Mouse (Mus musculus) gastrocnemius, postnatal 14 days (tissue): ENCODE measurements around the gene Obscn. TPM values are rescaled to one million over a fixed set of nuclear protein-coding genes. Genes with fewer than 3 reads are reported as not detected.

Experiments used
- DNase-seq: peaks from one replicate; pipeline ENCODE4 v3.0.0; 2021; ENCODE audit warnings: mixed read lengths
- intact Hi-C: fragments of 180-260 bp; cut with DNase I; formaldehyde crosslinking; loops from one replicate; pipeline ENCODE4 v1.15.1; 2025; ENCODE audit warnings: low total_unique reads
- total RNA-seq, 2 experiments: library from RNA; stranded (reverse); gene quantifications; 2 replicates each; pipeline ENCODE4 v1.2.3; 2021

The Obscn gene
- total RNA-seq, 2 experiments from 2014 or later, result 708 to 848 TPM

- DNase-seq, result peak; percentile 49
- intact Hi-C loops, result no loop called here
Measured at GRCm38 (mm10) chr11:59078311-59078710, 57.9 kb downstream of the Obscn start.

GRCm38 (mm10) chr11:59070321-59070720 is 65.9 kb downstream of the Obscn start:
- intact Hi-C loops, result no loop called here

GRCm38 (mm10) chr11:59068922-59069321 is 67.3 kb downstream of the Obscn start:
- DNase-seq, result no peak
- intact Hi-C loops, result no loop called here

More at GRCm38 (mm10) chr11:59070321-59070720, 65.9 kb downstream of the Obscn start:
- DNase-seq, result no peak

DNA sequence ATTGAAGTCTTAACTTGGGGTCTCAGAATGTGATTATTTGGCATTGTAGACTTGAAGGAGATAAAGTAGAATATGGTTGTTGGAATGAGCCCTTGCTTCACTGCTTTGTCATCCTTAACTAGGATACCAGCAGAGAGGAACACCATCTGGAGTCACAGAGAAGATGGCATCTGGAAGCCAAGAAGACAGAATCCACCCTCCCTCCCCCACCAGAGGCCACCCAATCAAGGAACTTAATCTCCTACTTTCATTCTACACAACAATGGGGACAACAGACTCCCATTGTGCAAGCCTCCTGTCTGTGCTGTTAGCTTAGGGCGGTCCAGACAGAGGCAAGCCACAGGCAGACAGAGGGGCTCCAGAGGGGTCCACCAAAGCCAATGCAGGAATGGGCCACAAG is 67.8 kb downstream of the Obscn start:
- DNase-seq, result no peak
- intact Hi-C loops, result no loop called here

- intact Hi-C loops, result no loop called here
- DNase-seq, result no peak
Measured at GRCm38 (mm10) chr11:59067921-59068320, 68.3 kb downstream of the Obscn start.

DNA sequence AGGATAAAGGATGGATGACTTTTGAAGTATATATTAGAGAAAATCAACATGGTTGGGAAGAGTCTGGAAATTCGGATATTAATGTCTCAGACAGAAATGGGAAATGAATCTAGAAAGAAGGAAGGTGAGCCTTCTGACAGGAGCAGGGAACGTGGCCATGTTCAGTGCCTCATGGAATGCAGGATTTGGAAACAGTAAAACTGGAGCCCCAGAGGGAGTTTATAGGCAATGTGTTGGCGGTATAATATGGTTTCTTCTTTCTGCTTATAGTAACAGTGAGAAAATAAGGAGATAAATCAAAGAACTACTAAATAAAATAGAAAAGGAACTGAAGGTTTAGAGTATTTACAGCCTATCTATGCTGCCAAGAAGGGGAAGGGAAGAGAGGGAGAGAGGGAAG is 78.2 kb downstream of the Obscn start:
- no peak for DNase-seq
- intact Hi-C loops, result no loop called here

- intact Hi-C loops, result no loop called here
- DNase-seq, result peak; percentile 78
Measured at GRCm38 (mm10) chr11:59051031-59051430, 85.2 kb downstream of the Obscn start.

- intact Hi-C loops, result no loop called here
- DNase-seq, result peak; percentile 62
Measured at GRCm38 (mm10) chr11:59044703-59045330, 91.4 kb downstream of the Obscn start.

DNA sequence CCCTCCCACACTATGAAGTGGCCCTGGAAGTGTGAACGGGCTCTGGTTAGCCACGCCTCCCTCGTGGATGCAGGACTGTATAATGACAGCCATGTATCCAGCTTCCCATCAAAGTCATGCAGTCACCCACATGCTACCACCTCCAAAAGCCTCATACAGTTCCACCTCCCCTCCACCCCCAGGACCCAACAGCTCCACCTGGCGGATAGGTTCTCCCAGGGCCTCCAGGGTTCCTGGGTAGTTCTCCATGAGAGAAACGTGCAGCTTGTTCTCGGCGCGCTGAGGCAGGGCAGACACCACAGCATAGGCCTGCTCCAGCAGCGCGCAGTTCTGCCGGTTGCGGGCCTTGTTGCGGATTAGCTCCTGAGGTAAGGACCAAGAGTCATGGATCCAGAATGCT is 107.2 kb downstream of the Obscn start:
- intact Hi-C loops, result no loop called here
- no peak for DNase-seq

GRCm38 (mm10) chr11:59026411-59026810 is 109.8 kb downstream of the Obscn start:
- no peak for DNase-seq
- intact Hi-C loops, result no loop called here

- intact Hi-C loops, result no loop called here
- peak; percentile 27 for DNase-seq
Measured at GRCm38 (mm10) chr11:59015052-59015451, 121.2 kb downstream of the Obscn start.

DNA sequence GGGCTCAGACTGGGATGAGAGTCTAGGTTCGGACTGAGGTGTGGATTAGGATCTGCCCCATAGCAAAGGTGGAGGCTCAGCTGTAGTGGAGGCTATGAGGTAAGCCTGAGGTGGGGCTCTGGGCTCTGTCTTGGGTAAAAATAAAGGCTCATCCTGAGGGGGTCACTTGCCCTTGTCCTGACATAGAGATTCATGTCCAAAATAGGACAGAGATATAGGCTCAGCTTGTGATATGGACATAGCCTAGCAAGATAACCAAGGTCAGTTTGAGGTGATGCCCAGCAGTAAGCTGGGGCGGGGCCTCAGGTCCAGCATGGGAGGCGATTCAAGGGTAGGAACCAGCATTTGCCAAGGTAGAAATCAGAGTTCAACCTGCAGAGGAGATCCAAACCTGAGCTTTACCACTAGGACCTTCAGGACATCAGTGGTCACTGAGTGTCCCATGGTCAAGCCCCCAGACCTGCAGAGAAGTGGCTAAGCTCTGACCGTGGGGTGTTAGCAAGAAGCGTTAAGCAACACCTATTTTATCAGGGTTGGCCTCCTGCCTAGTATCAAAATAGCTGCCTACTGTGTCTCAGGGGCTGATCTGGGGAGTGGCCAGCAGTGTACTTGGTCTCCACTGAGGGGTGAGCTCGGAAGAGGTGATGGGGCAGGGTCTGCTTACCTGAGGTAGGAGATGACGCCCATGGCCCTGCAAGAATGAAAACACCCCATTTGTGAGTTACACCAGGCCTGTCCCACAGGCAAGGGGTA is 133.7 kb downstream of the Obscn start:
- no peak for DNase-seq
- intact Hi-C loops, result no loop called here

GRCm38 (mm10) chr11:59000635-59001034 is 135.6 kb downstream of the Obscn start:
- no peak for DNase-seq
- intact Hi-C loops, result no loop called here

DNA sequence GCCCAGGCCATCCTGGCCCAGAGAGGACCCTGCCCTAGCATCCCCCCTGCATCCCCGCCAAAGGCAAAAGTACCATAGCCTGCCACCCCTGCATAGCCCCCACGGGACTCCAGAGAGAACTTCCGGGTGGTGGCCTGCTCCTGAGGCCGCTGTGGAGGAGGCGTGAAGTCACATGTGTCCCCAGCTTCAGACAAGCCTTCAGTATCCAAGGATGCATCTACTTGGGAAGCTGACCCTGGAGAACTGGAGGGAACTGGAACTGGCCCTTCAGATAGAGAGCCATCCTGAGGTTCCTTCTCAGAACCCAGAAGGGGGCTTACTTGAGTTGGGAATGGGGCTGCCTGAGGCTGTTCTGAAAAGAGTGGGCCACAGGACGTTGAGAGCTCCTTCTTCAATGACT is 136.4 kb downstream of the Obscn start:
- DNase-seq, result no peak
- intact Hi-C loops, result no loop called here

DNA sequence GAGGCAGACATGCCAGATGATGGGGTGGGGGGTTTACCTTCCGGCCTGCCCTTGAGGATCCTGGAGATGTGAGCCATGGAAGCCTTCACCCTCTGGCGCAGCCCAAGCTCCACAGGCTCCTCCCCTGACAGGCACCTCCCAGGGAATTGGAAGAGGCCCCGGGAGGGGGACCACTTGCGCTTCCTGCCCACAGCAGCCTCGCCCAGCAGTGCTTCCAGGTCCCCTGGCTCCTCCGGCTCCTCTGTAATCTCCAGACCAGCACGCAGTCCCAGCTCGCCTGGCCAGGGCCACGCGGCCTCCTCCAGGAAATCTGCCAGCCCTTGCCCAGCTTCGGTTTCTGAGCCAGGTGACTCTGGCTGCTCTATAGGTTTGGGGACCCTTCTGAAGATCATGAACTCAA is 137.0 kb downstream of the Obscn start:
- no peak for DNase-seq

DNA sequence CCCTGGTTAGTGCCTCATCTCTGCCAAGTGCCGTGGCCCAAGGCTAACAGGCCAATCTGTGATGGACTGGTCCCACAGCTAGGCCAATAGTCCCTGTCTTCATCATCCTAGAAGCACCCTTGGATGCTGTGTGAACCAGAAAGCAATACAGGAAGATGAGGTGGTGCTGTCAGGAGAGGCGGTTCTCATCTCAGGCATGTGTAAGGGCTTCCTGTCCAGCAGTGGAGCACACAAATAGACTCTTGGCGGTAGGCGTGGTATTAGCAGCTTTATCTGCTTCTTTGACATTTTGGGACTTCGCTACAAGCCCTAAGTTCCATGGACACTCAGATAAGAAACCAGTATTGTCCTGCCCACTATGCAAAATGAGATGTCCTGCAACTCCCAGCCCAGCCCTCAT is 138.7 kb downstream of the Obscn start:
- intact Hi-C loops, result no loop called here
- DNase-seq, result no peak

More for the DNA sequence above, 137.0 kb downstream of the Obscn start:
- intact Hi-C loops, result no loop called here

DNA sequence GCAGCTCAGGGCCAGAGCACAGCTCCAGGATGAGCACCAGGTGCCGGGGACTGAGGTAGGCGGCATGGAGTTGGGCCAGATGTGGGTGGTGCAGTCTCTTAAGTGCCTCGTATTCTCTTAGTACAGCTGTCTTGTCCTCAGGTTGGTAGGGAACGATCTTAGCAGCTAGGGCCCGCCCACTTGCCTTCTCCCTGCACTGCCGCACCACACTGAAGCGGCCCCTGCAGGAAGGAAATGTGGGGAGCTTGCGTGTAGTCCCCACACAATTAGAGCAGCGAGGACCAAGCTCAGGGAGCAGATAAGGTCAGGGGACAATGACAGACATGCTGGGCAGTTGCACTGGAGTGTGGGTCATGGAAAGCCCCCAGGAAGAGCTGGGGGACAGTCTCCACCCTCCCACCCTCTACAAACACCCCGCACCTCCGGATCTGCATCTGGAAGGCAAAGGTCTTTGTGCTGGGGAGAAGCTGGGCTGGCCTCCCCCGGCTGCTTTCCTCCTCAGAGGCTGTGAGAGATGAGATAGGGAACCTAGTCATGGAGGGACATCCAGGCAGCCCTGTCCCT is 140.3 kb downstream of the Obscn start:
- intact Hi-C loops, result no loop called here
- DNase-seq, result no peak

GRCm38 (mm10) chr11:58995061-58995806 is 141.0 kb downstream of the Obscn start:
- intact Hi-C loops, result no loop called here
- no peak for DNase-seq

GRCm38 (mm10) chr11:58994337-58994826 is 141.8 kb downstream of the Obscn start:
- peak; percentile 32 for DNase-seq
- intact Hi-C loops, result no loop called here

DNA sequence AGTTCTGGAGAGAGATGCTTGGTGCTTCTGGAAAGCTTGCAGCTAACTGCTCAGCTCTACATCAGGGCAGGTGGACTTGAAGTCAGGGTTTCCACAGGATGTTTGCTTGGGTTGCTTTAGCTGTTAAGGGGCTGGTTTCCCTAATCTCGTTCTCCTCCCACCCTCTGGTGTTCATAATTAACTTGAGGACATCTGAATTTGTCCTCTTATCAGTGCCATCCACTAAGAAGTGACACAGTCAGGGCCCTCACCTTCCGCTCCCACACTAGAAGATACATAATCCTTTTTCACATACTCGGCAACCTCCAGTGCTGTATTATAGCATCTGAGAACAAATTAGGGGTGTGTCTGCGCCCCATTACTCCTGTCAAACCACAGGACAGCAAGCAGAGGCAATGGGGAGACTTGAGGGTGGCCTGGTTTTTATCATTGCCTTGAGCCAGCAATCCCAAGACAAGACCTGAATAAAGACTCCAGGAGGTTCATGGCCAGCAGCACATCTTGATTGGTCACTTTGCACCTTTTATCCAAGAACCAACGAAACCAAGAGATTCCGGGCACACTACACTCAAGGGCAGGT is 143.0 kb downstream of the Obscn start:
- DNase-seq, result no peak
- intact Hi-C loops, result no loop called here
